Mouse (Mus musculus): ENCODE measurements around the gene Ptar1. TPM values are rescaled to one million over a fixed set of nuclear protein-coding genes. Genes with fewer than 3 reads are reported as not detected.

Gene Ptar1
- polyA plus RNA-seq, 1 experiment: 1.6 TPM

GRCm38 (mm10) chr19:23702896-23703295 is 15.7 kb downstream of the Ptar1 start:
- Histone ChIP-seq H3K4me3 (ENCODE audit: insufficient read depth, poor library complexity, severe bottlenecking) (no peak overlapping the region), H3K79me2 (ENCODE audit: control insufficient read depth, insufficient read depth) (peaks cover 12% of the 10 kb centered on the region), H3K36me3 (ENCODE audit: control insufficient read depth, insufficient read depth) (peaks cover 16% of the 10 kb centered on the region), H3ac (ENCODE audit: control insufficient read depth, insufficient read length, low read depth) (no peak overlapping the region), H3K79me3 (ENCODE audit: low read depth) (peaks cover 3% of the 10 kb centered on the region), H3K27me3 (ENCODE audit: control insufficient read depth, insufficient read depth, insufficient read length) (no peaks in the 10 kb centered on the region)
- TF ChIP-seq MYOD1 (IDR thresholded peaks at IDR 0.05; ENCODE audit: control insufficient read depth, insufficient read length, low read depth) (no peak), FOSL1 (IDR thresholded peaks at IDR 0.05; ENCODE audit: insufficient read depth, low read length, poor library complexity, severe bottlenecking) (no peak), CEBPB (IDR thresholded peaks at IDR 0.05; ENCODE audit: low read depth) (no peak), CTCF (IDR thresholded peaks at IDR 0.05; ENCODE audit: control insufficient read depth, insufficient read depth, insufficient read length) (no peak), MAX (IDR thresholded peaks at IDR 0.05) (no peak), USF1 (IDR thresholded peaks at IDR 0.05; ENCODE audit: low read depth) (no peak), MYOG (IDR thresholded peaks at IDR 0.05; ENCODE audit: control insufficient read depth, extremely low read depth, insufficient read length) (no peak)

- H3K36me3 ChIP-seq (ENCODE audit: control insufficient read depth, insufficient read depth): peaks cover 14% of the 10 kb centered on the region
- peaks cover 5% of the 10 kb centered on the region for H3K79me2 ChIP-seq (ENCODE audit: control insufficient read depth, insufficient read depth)
- no peaks in the 10 kb centered on the region for H3K79me3 ChIP-seq (ENCODE audit: low read depth)
- no peak overlapping the region for H3K4me3 ChIP-seq (ENCODE audit: insufficient read depth, poor library complexity, severe bottlenecking)
- no peak for TF ChIP-seq FOSL1 (IDR thresholded peaks at IDR 0.05; ENCODE audit: insufficient read depth, low read length, poor library complexity, severe bottlenecking)
- TF ChIP-seq MYOG (IDR thresholded peaks at IDR 0.05; ENCODE audit: control insufficient read depth, extremely low read depth, insufficient read length): no peak
- TF ChIP-seq CTCF (IDR thresholded peaks at IDR 0.05; ENCODE audit: control insufficient read depth, insufficient read depth, insufficient read length): no peak
- no peak for TF ChIP-seq MAX (IDR thresholded peaks at IDR 0.05)
- TF ChIP-seq CEBPB (IDR thresholded peaks at IDR 0.05; ENCODE audit: low read depth): no peak
- TF ChIP-seq MYOD1 (IDR thresholded peaks at IDR 0.05; ENCODE audit: control insufficient read depth, insufficient read length, low read depth): no peak
- TF ChIP-seq USF1 (IDR thresholded peaks at IDR 0.05; ENCODE audit: low read depth): no peak
- H3K27me3 ChIP-seq (ENCODE audit: control insufficient read depth, insufficient read depth, insufficient read length): no peaks in the 10 kb centered on the region
- H3ac ChIP-seq (ENCODE audit: control insufficient read depth, insufficient read length, low read depth): no peak overlapping the region
These were observed 18.2 kb downstream of the Ptar1 start for GRCm38 (mm10) chr19:23705383-23705782.

GRCm38 (mm10) chr19:23746506-23746905 is 59.3 kb downstream of the Ptar1 start:
- Histone ChIP-seq H3K27me3 (ENCODE audit: control insufficient read depth, insufficient read depth, insufficient read length) (no peaks in the 10 kb centered on the region), H3K79me3 (ENCODE audit: low read depth) (no peaks in the 10 kb centered on the region), H3K36me3 (ENCODE audit: control insufficient read depth, insufficient read depth) (no peaks in the 10 kb centered on the region), H3ac (ENCODE audit: control insufficient read depth, insufficient read length, low read depth) (no peak overlapping the region), H3K79me2 (ENCODE audit: control insufficient read depth, insufficient read depth) (no peaks in the 10 kb centered on the region), H3K4me3 (ENCODE audit: insufficient read depth, poor library complexity, severe bottlenecking) (no peak overlapping the region)
- no peak for TF ChIP-seq MYOD1 (IDR thresholded peaks at IDR 0.05; ENCODE audit: control insufficient read depth, insufficient read length, low read depth)
- TF ChIP-seq MAX (IDR thresholded peaks at IDR 0.05): no peak

- H3K79me3 ChIP-seq (ENCODE audit: low read depth): no peaks in the 10 kb centered on the region
- H3K36me3 ChIP-seq (ENCODE audit: control insufficient read depth, insufficient read depth): no peaks in the 10 kb centered on the region
- no peak overlapping the region for H3K4me3 ChIP-seq (ENCODE audit: insufficient read depth, poor library complexity, severe bottlenecking)
- H3K79me2 ChIP-seq (ENCODE audit: control insufficient read depth, insufficient read depth): no peaks in the 10 kb centered on the region
- TF ChIP-seq CEBPB (IDR thresholded peaks at IDR 0.05; ENCODE audit: low read depth) (no peak), MYOD1 (IDR thresholded peaks at IDR 0.05; ENCODE audit: control insufficient read depth, insufficient read length, low read depth) (no peak), CTCF (IDR thresholded peaks at IDR 0.05; ENCODE audit: control insufficient read depth, insufficient read depth, insufficient read length) (no peak), FOSL1 (IDR thresholded peaks at IDR 0.05; ENCODE audit: insufficient read depth, low read length, poor library complexity, severe bottlenecking) (no peak), MYOG (IDR thresholded peaks at IDR 0.05; ENCODE audit: control insufficient read depth, extremely low read depth, insufficient read length) (no peak), MAX (IDR thresholded peaks at IDR 0.05) (no peak), USF1 (IDR thresholded peaks at IDR 0.05; ENCODE audit: low read depth) (no peak)
- H3ac ChIP-seq (ENCODE audit: control insufficient read depth, insufficient read length, low read depth): no peak overlapping the region
- H3K27me3 ChIP-seq (ENCODE audit: control insufficient read depth, insufficient read depth, insufficient read length): peaks cover 4% of the 10 kb centered on the region
These were observed 69.8 kb downstream of the Ptar1 start for GRCm38 (mm10) chr19:23757011-23757410.

- H3K27me3 ChIP-seq (ENCODE audit: control insufficient read depth, insufficient read depth, insufficient read length): peaks cover 5% of the 10 kb centered on the region
- TF ChIP-seq FOSL1 (IDR thresholded peaks at IDR 0.05; ENCODE audit: insufficient read depth, low read length, poor library complexity, severe bottlenecking) (no peak), CEBPB (IDR thresholded peaks at IDR 0.05; ENCODE audit: low read depth) (no peak), MYOG (IDR thresholded peaks at IDR 0.05; ENCODE audit: control insufficient read depth, extremely low read depth, insufficient read length) (no peak), MAX (IDR thresholded peaks at IDR 0.05) (no peak), USF1 (IDR thresholded peaks at IDR 0.05; ENCODE audit: low read depth) (no peak), CTCF (IDR thresholded peaks at IDR 0.05; ENCODE audit: control insufficient read depth, insufficient read depth, insufficient read length) (peak; percentile 95), MYOD1 (IDR thresholded peaks at IDR 0.05; ENCODE audit: control insufficient read depth, insufficient read length, low read depth) (no peak)
- no peaks in the 10 kb centered on the region for H3K79me3 ChIP-seq (ENCODE audit: low read depth)
These were observed 70.8 kb downstream of the Ptar1 start for GRCm38 (mm10) chr19:23757961-23758553.

More at GRCm38 (mm10) chr19:23757961-23758553, 70.8 kb downstream of the Ptar1 start:
- Histone ChIP-seq H3K36me3 (ENCODE audit: control insufficient read depth, insufficient read depth) (no peaks in the 10 kb centered on the region), H3K79me2 (ENCODE audit: control insufficient read depth, insufficient read depth) (no peaks in the 10 kb centered on the region), H3ac (ENCODE audit: control insufficient read depth, insufficient read length, low read depth) (peak overlapping the region; percentile 87), H3K4me3 (ENCODE audit: insufficient read depth, poor library complexity, severe bottlenecking) (peak overlapping the region; percentile 42)
